Mouse (Mus musculus) cortical plate, adult 2 months (tissue): ENCODE results near the gene Cnot2.

Experiments
- CTCF ChIP-seq: fragments of 200-500 bp; IDR thresholded peaks from 2 replicates; pipeline ENCODE4 v1.5.1; 2011; ENCODE audit warnings: mild to moderate bottlenecking, control low read depth, low read length; ENCODE audit not compliant: insufficient read depth; ENCODE audit errors: extremely low read depth
- POLR2A ChIP-seq: fragments of 200-500 bp; IDR thresholded peaks from 2 replicates; pipeline ENCODE4 v1.6.1; 2011; ENCODE audit warnings: mild to moderate bottlenecking, low read length, control low read depth; ENCODE audit not compliant: insufficient read depth; ENCODE audit errors: extremely low read depth

DNA sequence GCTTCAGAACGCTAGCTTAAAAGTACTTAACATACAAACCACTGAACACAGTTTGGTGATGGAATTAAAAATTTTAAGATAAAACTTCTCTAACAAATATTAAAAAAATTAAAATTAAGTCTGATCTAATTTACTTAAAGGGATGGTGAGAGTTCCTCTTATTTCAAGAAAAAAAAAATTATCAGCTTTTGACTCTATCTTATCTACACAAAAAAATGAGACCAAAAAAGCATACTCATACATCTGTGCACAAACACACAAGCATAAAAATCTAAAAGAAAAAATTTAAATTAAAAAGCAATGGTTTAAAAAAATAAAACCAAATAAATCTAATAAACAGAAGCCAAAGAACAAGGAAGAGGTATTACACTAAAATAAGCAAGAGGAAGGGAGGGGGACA is 61.7 kb downstream of the Cnot2 start:
- no peak for TF ChIP-seq CTCF
- TF ChIP-seq POLR2A: no peak
